Mouse (Mus musculus) CH12.LX (cell line): ENCODE results near the gene Ccnt1. TPM values are rescaled to one million over a fixed set of nuclear protein-coding genes. Genes with fewer than 3 reads are reported as not detected.

Experiments
- DNase-seq: peaks from one replicate; pipeline ENCODE4 v3.0.0-alpha.2; 2013; ENCODE audit errors: extremely low read depth
- H3K27ac ChIP-seq: 2 replicates; pipeline ENCODE4 v1.5.1; 2012; ENCODE audit warnings: low read depth, mild to moderate bottlenecking, control low read depth, moderate library complexity; ENCODE audit not compliant: insufficient read depth
- H3K27me3 ChIP-seq: replicated peaks from 2 replicates; pipeline ENCODE3; 2012; ENCODE audit warnings: inconsistent platforms
- H3K36me3 ChIP-seq, 2 experiments: replicated peaks in 1 of 2; 2 replicates each; pipeline versions ENCODE3 to v1.6.1; 2012; ENCODE audit warnings: inconsistent platforms in 1 of 2, low read length in 1 of 2, mild to moderate bottlenecking in 1 of 2, mixed read lengths in 1 of 2, moderate library complexity in 1 of 2; ENCODE audit not compliant: control insufficient read depth in 1 of 2, insufficient read depth in 1 of 2
- H3K4me1 ChIP-seq, 2 experiments: 2 replicates each; pipeline ENCODE4 v1.6.1; 2012; ENCODE audit warnings: inconsistent platforms in 1 of 2, moderate library complexity in 1 of 2; ENCODE audit not compliant: insufficient read depth in 2 of 2, control insufficient read depth in 1 of 2
- H3K4me2 ChIP-seq: 2 replicates; pipeline ENCODE4 v1.6.1; 2012; ENCODE audit warnings: low read depth, mild to moderate bottlenecking, control low read depth; ENCODE audit not compliant: poor library complexity, insufficient read depth, severe bottlenecking
- H3K4me3 ChIP-seq, 3 experiments: fragments of 150-350 bp in 1 of 3; sonication (generic) in 1 of 3; replicated peaks in 1 of 3; 2 replicates each; pipeline versions ENCODE3 to v1.5.1; 2011 to 2012; ENCODE audit warnings: low read depth in 2 of 3, low read length in 2 of 3, mild to moderate bottlenecking in 2 of 3, moderate library complexity in 2 of 3, control low read depth in 1 of 3, improper control_type of control experiment in 1 of 3, inconsistent platforms in 1 of 3, mixed read lengths in 1 of 3; ENCODE audit not compliant: poor library complexity in 1 of 3
- H3K79me2 ChIP-seq: replicated peaks from 2 replicates; pipeline ENCODE4 v1.6.1; 2012; ENCODE audit warnings: mild to moderate bottlenecking, moderate library complexity; ENCODE audit not compliant: control insufficient read depth, poor library complexity, insufficient read depth, severe bottlenecking; ENCODE audit errors: extremely low read depth
- H3K9ac ChIP-seq: 2 replicates; pipeline ENCODE4 v1.6.1; 2012; ENCODE audit warnings: low read depth, mild to moderate bottlenecking, control low read depth, moderate library complexity; ENCODE audit not compliant: insufficient read depth
- H3K9me3 ChIP-seq: replicated peaks from 2 replicates; pipeline ENCODE3; 2012; ENCODE audit warnings: low read length, inconsistent platforms, mixed read lengths
- CHD1 ChIP-seq: IDR thresholded peaks from 2 replicates; pipeline ENCODE4 v1.6.1; 2012; ENCODE audit warnings: low read depth, low read length, improper control_type of control experiment, inconsistent platforms
- CHD2 ChIP-seq: IDR thresholded peaks from 2 replicates; pipeline ENCODE4 v1.6.1; 2011; ENCODE audit warnings: low read length, improper control_type of control experiment
- CTCF ChIP-seq, 2 experiments: IDR thresholded peaks in 1 of 2; conservative IDR thresholded peaks in 1 of 2; 2 replicates each; pipeline ENCODE4 v1.5.1; 2011 to 2012; ENCODE audit warnings: low read depth in 2 of 2, low read length in 2 of 2, improper control_type of control experiment in 1 of 2, inconsistent platforms in 1 of 2, mild to moderate bottlenecking in 1 of 2, moderate library complexity in 1 of 2
- ELF1 ChIP-seq: IDR thresholded peaks from 2 replicates; pipeline ENCODE4 v1.6.1; 2014; ENCODE audit warnings: low read depth, mild to moderate bottlenecking, inconsistent platforms, low read length, improper control_type of control experiment
- EP300 ChIP-seq: IDR thresholded peaks from 2 replicates; pipeline ENCODE4 v1.6.1; 2011; ENCODE audit warnings: low read length, improper control_type of control experiment
- GABPA ChIP-seq: IDR thresholded peaks from 2 replicates; pipeline ENCODE4 v1.6.1; 2012; ENCODE audit warnings: low read depth, low read length, improper control_type of control experiment, inconsistent platforms; ENCODE audit not compliant: insufficient replicate concordance
- HCFC1 ChIP-seq: IDR thresholded peaks from 2 replicates; pipeline ENCODE4 v1.6.1; 2012; ENCODE audit warnings: low read depth, mild to moderate bottlenecking, inconsistent platforms, low read length, improper control_type of control experiment
- IRF4 ChIP-seq: IDR thresholded peaks from 2 replicates; pipeline ENCODE4 v1.6.1; 2014; ENCODE audit warnings: low read depth, mild to moderate bottlenecking, inconsistent platforms, low read length, improper control_type of control experiment
- JUN ChIP-seq: IDR thresholded peaks from 2 replicates; pipeline ENCODE4 v1.6.1; 2011; ENCODE audit warnings: low read depth, mild to moderate bottlenecking, low read length, improper control_type of control experiment, moderate library complexity; ENCODE audit not compliant: insufficient read depth
- KAT2A ChIP-seq: IDR thresholded peaks from 2 replicates; pipeline ENCODE4 v1.6.1; 2012; ENCODE audit warnings: low read length, improper control_type of control experiment, inconsistent platforms; ENCODE audit not compliant: insufficient replicate concordance
- MAFK ChIP-seq: IDR thresholded peaks from 2 replicates; pipeline ENCODE4 v1.6.1; 2011; ENCODE audit warnings: low read length, improper control_type of control experiment; ENCODE audit not compliant: insufficient replicate concordance
- MYC ChIP-seq: IDR thresholded peaks from 2 replicates; pipeline ENCODE4 v1.6.1; 2011; ENCODE audit warnings: low read depth, mild to moderate bottlenecking, improper control_type of control experiment, low read length
- NELFE ChIP-seq: IDR thresholded peaks from 2 replicates; pipeline ENCODE4 v1.6.1; 2011; ENCODE audit warnings: low read depth, low read length, improper control_type of control experiment
- PAX5 ChIP-seq: IDR thresholded peaks from 2 replicates; pipeline ENCODE4 v1.6.1; 2012; ENCODE audit warnings: low read length, inconsistent platforms, mixed read lengths
- POLR2A ChIP-seq: IDR thresholded peaks from 2 replicates; pipeline ENCODE4 v1.6.1; 2011; ENCODE audit warnings: low read depth, mild to moderate bottlenecking, improper control_type of control experiment, low read length
- POLR2AphosphoS2 ChIP-seq: IDR thresholded peaks from 2 replicates; pipeline ENCODE4 v1.6.1; 2011; ENCODE audit warnings: low read depth, low read length, improper control_type of control experiment
- SIN3A ChIP-seq: IDR thresholded peaks from 2 replicates; pipeline ENCODE4 v1.6.1; 2012; ENCODE audit warnings: low read length, improper control_type of control experiment, inconsistent platforms
- SMC3 ChIP-seq: IDR thresholded peaks from 2 replicates; pipeline ENCODE4 v1.6.1; 2011; ENCODE audit warnings: low read depth, low read length, improper control_type of control experiment
- TCF12 ChIP-seq: IDR thresholded peaks from 2 replicates; pipeline ENCODE4 v1.6.1; 2014; ENCODE audit warnings: low read depth, mild to moderate bottlenecking, inconsistent platforms, low read length, improper control_type of control experiment
- ZC3H11A ChIP-seq: IDR thresholded peaks from 2 replicates; pipeline ENCODE4 v1.6.1; 2012; ENCODE audit warnings: low read depth, mild to moderate bottlenecking, inconsistent platforms, low read length, improper control_type of control experiment
- ZMIZ1 ChIP-seq: IDR thresholded peaks from 2 replicates; pipeline ENCODE4 v1.6.1; 2012; ENCODE audit warnings: low read depth, mild to moderate bottlenecking, inconsistent platforms, low read length, improper control_type of control experiment
- ZNF384 ChIP-seq: IDR thresholded peaks from 2 replicates; pipeline ENCODE4 v1.6.1; 2012; ENCODE audit warnings: low read depth, low read length, improper control_type of control experiment, inconsistent platforms
- dilution Hi-C: fragments of 300-500 bp; cut with MboI; formaldehyde crosslinking; loops from 2 replicates; pipeline ENCODE4 v1.14.3; 2020; ENCODE audit warnings: low sequenced_read_pairs; ENCODE audit not compliant: extremely low pct_unique_long_range_greater_than_20kb, extremely low pct_ligation_motif_present
- in situ Hi-C: fragments of 300-500 bp; cut with MboI; formaldehyde crosslinking; loops from 3 replicates; pipeline ENCODE4 v1.14.3; 2019; ENCODE audit warnings: low sequenced_read_pairs, low pct_ligation_motif_present, low pct_unique_long_range_greater_than_20kb, mixed read lengths
- polyA plus RNA-seq: library from polyadenylated mRNA; unstranded; fragments of >175 nt; gene quantifications from 2 replicates; pipeline ENCODE4 v1.2.1, GENCODE M21; 2012; ENCODE audit warnings: low read depth; ENCODE audit not compliant: insufficient read length
- total RNA-seq, 2 experiments: library from RNA; depleted of rRNA; stranded (reverse); fragments of 300-350 nt in 1 of 2; fragments of >200 nt in 1 of 2; gene quantifications; 2 replicates each; pipeline ENCODE4 v1.2.3; 2012 to 2014

The Ccnt1 gene
- total and polyA plus RNA-seq, 3 experiments: 36.8 to 73.3 (median 41.3) TPM

DNA sequence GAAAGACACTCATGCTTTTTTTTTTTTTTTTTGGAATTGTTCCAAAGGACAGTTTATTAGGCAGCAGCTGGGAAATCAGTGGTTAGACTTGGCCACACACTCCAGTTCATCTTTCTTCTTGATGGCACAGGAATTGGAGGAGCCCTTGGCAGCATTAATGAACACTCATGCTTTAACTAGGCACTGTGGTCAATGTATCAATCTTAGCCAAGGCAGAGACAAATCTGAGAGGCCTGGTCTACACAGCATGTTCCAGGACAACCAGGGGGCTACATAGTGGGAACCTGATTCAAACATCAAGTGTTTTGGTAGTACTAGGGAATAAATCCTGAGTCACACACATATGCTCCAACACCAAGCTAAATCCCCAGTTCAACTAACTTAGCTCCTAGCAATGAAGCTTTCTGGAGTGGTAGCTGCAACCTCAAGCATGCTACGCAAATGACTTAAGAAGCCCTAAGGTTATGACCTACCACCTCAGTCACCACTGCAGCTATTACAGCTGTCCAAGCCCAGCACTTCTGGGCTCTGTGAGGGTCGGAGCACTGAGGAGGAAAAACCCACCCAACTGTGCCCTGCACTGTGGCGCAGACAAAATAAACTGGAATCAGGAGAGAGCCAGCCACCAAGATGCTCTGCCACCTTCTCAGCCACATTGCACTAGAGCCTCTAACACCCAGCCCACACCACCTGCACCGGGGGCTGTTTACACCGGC, 43.5 kb downstream of the Ccnt1 start:
- in situ Hi-C loops (no loop called here), dilution Hi-C loops (no loop called here)
- H3K9ac ChIP-seq: no peak overlapping the region
- H3K27me3 ChIP-seq: no peaks in the 10 kb centered on the region
- no peak overlapping the region for H3K4me3 ChIP-seq
- TF ChIP-seq HCFC1 (no peak), NELFE (no peak), SIN3A (no peak), ELF1 (no peak), ZMIZ1 (no peak), ZNF384 (no peak), CTCF (conservative IDR thresholded peaks at IDR 0.05 in 1 of 2, IDR thresholded peaks at IDR 0.05 in 1 of 2; ENCODE audit: low read depth in 2 of 2, low read length in 2 of 2) (no peak), TCF12 (no peak), POLR2AphosphoS2 (no peak), JUN (no peak), POLR2A (no peak), CHD2 (no peak), IRF4 (no peak), MYC (no peak)
- no peak overlapping the region for H3K4me2 ChIP-seq
- H3K4me1 ChIP-seq: peaks cover 0 to 54% of the 10 kb centered on the region in 2 experiments; a peak in 2 of 4 replicates
- peaks cover 68 to 92% of the 10 kb centered on the region in 2 experiments for H3K36me3 ChIP-seq
- no peaks in the 10 kb centered on the region for H3K9me3 ChIP-seq
- H3K27ac ChIP-seq: no peak overlapping the region
- no peak for DNase-seq
- peaks cover 50% of the 10 kb centered on the region for H3K79me2 ChIP-seq

DNA sequence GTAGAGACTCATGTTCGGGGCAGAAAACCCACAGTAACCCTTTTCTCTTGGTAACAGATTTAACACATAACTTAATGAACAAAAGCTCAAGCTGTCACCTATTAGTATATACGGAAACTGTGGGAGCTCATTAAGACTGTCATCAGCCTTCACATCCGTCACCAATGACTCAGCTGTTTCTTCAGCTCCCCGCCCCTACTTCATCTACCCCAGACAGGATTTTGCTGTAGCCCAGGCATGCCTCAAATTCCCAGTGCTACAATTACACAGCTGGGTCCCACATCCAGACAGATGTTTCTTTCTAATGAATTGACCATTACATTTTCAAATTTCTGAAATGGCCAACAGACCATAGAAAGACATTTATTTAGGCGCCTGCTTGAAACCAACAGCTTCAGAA, 44.7 kb downstream of the Ccnt1 start:
- H3K27me3 ChIP-seq: no peaks in the 10 kb centered on the region
- peaks cover 45% of the 10 kb centered on the region for H3K79me2 ChIP-seq
- no peak overlapping the region for H3K4me3 ChIP-seq
- dilution Hi-C loops: no loop called here
- H3K4me2 ChIP-seq: no peak overlapping the region
- H3K9me3 ChIP-seq: no peaks in the 10 kb centered on the region
- peaks cover 71 to 96% of the 10 kb centered on the region in 2 experiments for H3K36me3 ChIP-seq
- in situ Hi-C loops: no loop called here
- no peak overlapping the region for H3K9ac ChIP-seq
- peak; percentile 29 for DNase-seq
- H3K27ac ChIP-seq: no peak overlapping the region
- TF ChIP-seq EP300: no peak
- no peak for TF ChIP-seq CHD1
- TF ChIP-seq KAT2A: no peak
- TF ChIP-seq CTCF (conservative IDR thresholded peaks at IDR 0.05 in 1 of 2, IDR thresholded peaks at IDR 0.05 in 1 of 2; ENCODE audit: low read depth in 2 of 2, low read length in 2 of 2): no peak
- no peak for TF ChIP-seq MAFK
- TF ChIP-seq IRF4: no peak
- no peak for TF ChIP-seq TCF12
- TF ChIP-seq PAX5: no peak
- no peak for TF ChIP-seq SMC3
- no peak for TF ChIP-seq GABPA
- no peak for TF ChIP-seq POLR2A
- TF ChIP-seq ZC3H11A: no peak
- H3K4me1 ChIP-seq: peaks cover 0 to 45% of the 10 kb centered on the region in 2 experiments; a peak in 2 of 4 replicates
